Mouse (Mus musculus) stomach, embryonic 16.5 days (tissue): Measurements from ENCODE around the gene Gm10837. TPM values are rescaled to one million over a fixed set of nuclear protein-coding genes. Genes with fewer than 3 reads are reported as not detected.

Experiments used
- ATAC-seq: fragments of 200-750 bp; cut with Nextera tagmentation; 2 replicates; pipeline ENCODE4 v1.8.0; 2017; ENCODE audit warnings: moderate number of reproducible peaks, moderate TSS enrichment; ENCODE audit not compliant: insufficient read depth, low FRiP score
- H3K27ac ChIP-seq: fragments of 300-500 bp; sonication (generic); 2 replicates; pipeline ENCODE4 v1.5.1; 2014; ENCODE audit warnings: low read length
- H3K27me3 ChIP-seq: fragments of 300-500 bp; sonication (generic); 2 replicates; pipeline ENCODE4 v1.6.1; 2014; ENCODE audit warnings: low read length, control low read depth, mixed read lengths; ENCODE audit not compliant: control insufficient read depth, insufficient read depth
- H3K36me3 ChIP-seq: fragments of 300-500 bp; sonication (generic); 2 replicates; pipeline ENCODE4 v1.6.1; 2014; ENCODE audit warnings: low read length; ENCODE audit not compliant: control insufficient read depth, insufficient read depth
- H3K4me1 ChIP-seq: fragments of 300-500 bp; sonication (generic); 2 replicates; pipeline ENCODE4 v1.6.1; 2014; ENCODE audit warnings: low read length, control low read depth, mixed read lengths; ENCODE audit not compliant: control insufficient read depth, insufficient read depth
- H3K4me2 ChIP-seq: fragments of 300-500 bp; sonication (generic); 2 replicates; pipeline ENCODE4 v1.6.1; 2014; ENCODE audit warnings: low read depth, low read length, mixed read lengths
- H3K4me3 ChIP-seq: fragments of 300-500 bp; sonication (generic); replicated peaks from 2 replicates; pipeline ENCODE4 v1.5.1; 2014; ENCODE audit warnings: mild to moderate bottlenecking, low read length
- H3K9ac ChIP-seq: fragments of 300-500 bp; sonication (generic); 2 replicates; pipeline ENCODE4 v1.6.1; 2014; ENCODE audit warnings: low read length
- H3K9me3 ChIP-seq: fragments of 300-500 bp; sonication (generic); replicated peaks from 2 replicates; pipeline ENCODE4 v1.6.1; 2016; ENCODE audit warnings: low read length, control low read depth; ENCODE audit not compliant: control insufficient read depth
- WGBS: fragments of 180-500 bp; shearing (Covaris S2); extraction: QIAGEN DNeasy Blood & Tissue Kit; methylation state at CpG from one replicate; pipeline ENCODE4 v1.1.7; 2014; 5-methylcytosine and 5-hydroxymethylcytosine counted together
- polyA plus RNA-seq: library from polyadenylated mRNA; unstranded; fragments of >200 nt; fragmentation: Nextera tagmentation; extraction: Ambion mirVana; gene quantifications from 2 replicates; pipeline ENCODE4 v1.2.1, GENCODE M21; 2015

Gm10837 gene
- polyA plus RNA-seq, 1 experiment from 2014 or later: not detected

- WGBS: 4% methylated on average over 18 of the region's 18 CpGs
- no peak overlapping the region for H3K27ac ChIP-seq
- peaks cover 75% of the 10 kb centered on the region for H3K27me3 ChIP-seq
- no peak overlapping the region for H3K9ac ChIP-seq
- no peak overlapping the region for H3K4me2 ChIP-seq
- no peak overlapping the region for H3K4me3 ChIP-seq
- no peaks in the 10 kb centered on the region for H3K4me1 ChIP-seq
- no peaks in the 10 kb centered on the region for H3K36me3 ChIP-seq
- no peak for ATAC-seq
- no peaks in the 10 kb centered on the region for H3K9me3 ChIP-seq
Measured at GRCm38 (mm10) chr14:122483556-122484421, 6.6 kb upstream of the Gm10837 start.

GRCm38 (mm10) chr14:122484458-122484843 lies 5.9 kb upstream of the Gm10837 start:
- Histone ChIP-seq H3K4me3 (no peak overlapping the region), H3K27me3 (peaks cover 75% of the 10 kb centered on the region), H3K36me3 (no peaks in the 10 kb centered on the region), H3K9me3 (no peaks in the 10 kb centered on the region), H3K9ac (no peak overlapping the region), H3K27ac (no peak overlapping the region), H3K4me2 (no peak overlapping the region), H3K4me1 (no peaks in the 10 kb centered on the region)
- WGBS: 3% methylated on average over 4 of the region's 4 CpGs
- no peak for ATAC-seq

GRCm38 (mm10) chr14:122484844-122485551 lies 5.4 kb upstream of the Gm10837 start:
- Histone ChIP-seq H3K27ac (no peak overlapping the region), H3K36me3 (no peaks in the 10 kb centered on the region), H3K4me2 (no peak overlapping the region), H3K4me1 (no peaks in the 10 kb centered on the region), H3K4me3 (no peak overlapping the region), H3K27me3 (peaks cover 76% of the 10 kb centered on the region), H3K9ac (no peak overlapping the region), H3K9me3 (no peaks in the 10 kb centered on the region)
- WGBS: under 1% methylated on average over 23 of the region's 24 CpGs
- no peak for ATAC-seq

- ATAC-seq: no peak
- no peak overlapping the region for H3K4me2 ChIP-seq
- no peaks in the 10 kb centered on the region for H3K9me3 ChIP-seq
- no peak overlapping the region for H3K4me3 ChIP-seq
- WGBS: 4% methylated on average over 12 of the region's 12 CpGs
- no peaks in the 10 kb centered on the region for H3K36me3 ChIP-seq
- H3K27ac ChIP-seq: no peak overlapping the region
- H3K27me3 ChIP-seq: peaks cover 74% of the 10 kb centered on the region
- no peak overlapping the region for H3K9ac ChIP-seq
- no peaks in the 10 kb centered on the region for H3K4me1 ChIP-seq
Measured at GRCm38 (mm10) chr14:122485635-122486181, 4.7 kb upstream of the Gm10837 start.

GRCm38 (mm10) chr14:122486611-122487010 lies 3.8 kb upstream of the Gm10837 start:
- Histone ChIP-seq H3K27ac (no peak overlapping the region), H3K4me2 (no peak overlapping the region)

GRCm38 (mm10) chr14:122487366-122487765 lies 3.0 kb upstream of the Gm10837 start:
- WGBS: 9% methylated on average over 5 of the region's 5 CpGs
- H3K27ac ChIP-seq: no peak overlapping the region
- H3K9ac ChIP-seq: no peak overlapping the region
- H3K4me2 ChIP-seq: no peak overlapping the region
- H3K27me3 ChIP-seq: peaks cover 69% of the 10 kb centered on the region
- H3K4me3 ChIP-seq: no peak overlapping the region
- H3K9me3 ChIP-seq: no peaks in the 10 kb centered on the region
- no peak for ATAC-seq
- no peaks in the 10 kb centered on the region for H3K36me3 ChIP-seq
- no peaks in the 10 kb centered on the region for H3K4me1 ChIP-seq

More at GRCm38 (mm10) chr14:122486611-122487010, 3.8 kb upstream of the Gm10837 start:
- Histone ChIP-seq H3K36me3 (no peaks in the 10 kb centered on the region), H3K9ac (no peak overlapping the region), H3K4me1 (no peaks in the 10 kb centered on the region), H3K27me3 (peaks cover 74% of the 10 kb centered on the region), H3K4me3 (no peak overlapping the region), H3K9me3 (no peaks in the 10 kb centered on the region)
- ATAC-seq: no peak
- WGBS: 0% methylated on average over 1 of the region's 1 CpGs

- Histone ChIP-seq H3K4me2 (no peak overlapping the region), H3K4me3 (no peak overlapping the region)
- 2% methylated on average over 5 of the region's 5 CpGs for WGBS
Measured at GRCm38 (mm10) chr14:122489041-122489440, 1.3 kb upstream of the Gm10837 start.

GRCm38 (mm10) chr14:122489686-122490414 lies 536 bp upstream of the Gm10837 start:
- peaks cover 4% of the 10 kb centered on the region for H3K9me3 ChIP-seq
- 7% methylated on average over 12 of the region's 12 CpGs for WGBS
- H3K27ac ChIP-seq: no peak overlapping the region
- no peak overlapping the region for H3K4me3 ChIP-seq
- peaks cover 48% of the 10 kb centered on the region for H3K27me3 ChIP-seq
- H3K4me1 ChIP-seq: no peaks in the 10 kb centered on the region
- no peak overlapping the region for H3K9ac ChIP-seq
- no peak overlapping the region for H3K4me2 ChIP-seq
- ATAC-seq: no peak
- no peaks in the 10 kb centered on the region for H3K36me3 ChIP-seq

More at GRCm38 (mm10) chr14:122489041-122489440, 1.3 kb upstream of the Gm10837 start:
- H3K4me1 ChIP-seq: no peaks in the 10 kb centered on the region
- no peak for ATAC-seq
- peaks cover 56% of the 10 kb centered on the region for H3K27me3 ChIP-seq
- no peaks in the 10 kb centered on the region for H3K36me3 ChIP-seq
- no peak overlapping the region for H3K9ac ChIP-seq
- H3K9me3 ChIP-seq: peaks cover 4% of the 10 kb centered on the region
- H3K27ac ChIP-seq: no peak overlapping the region
